Mouse (Mus musculus) midbrain, embryonic 13.5 days (tissue): Measurements from ENCODE around the gene Psmb10. TPM values are rescaled to one million over a fixed set of nuclear protein-coding genes. Genes with fewer than 3 reads are reported as not detected.
"Not testable (repeated sequence)": the region's sequence is repeated elsewhere in the genome, so short reads cannot be mapped to it uniquely, and the experiment has no call there.

ENCODE experiments used
- ATAC-seq: fragments of 200-750 bp; cut with Nextera tagmentation; 2 replicates; pipeline ENCODE4 v1.8.0; 2017; ENCODE audit warnings: mild to moderate bottlenecking, moderate TSS enrichment, moderate library complexity
- H3K27ac ChIP-seq: fragments of 300-500 bp; sonication (generic); 2 replicates; pipeline ENCODE4 v1.5.1; 2015; ENCODE audit warnings: inconsistent platforms, mild to moderate bottlenecking, moderate library complexity
- H3K27me3 ChIP-seq: fragments of 300-500 bp; sonication (generic); 2 replicates; pipeline ENCODE4 v1.6.1; 2015; ENCODE audit warnings: mild to moderate bottlenecking, inconsistent platforms
- H3K36me3 ChIP-seq: fragments of 300-500 bp; sonication (generic); 2 replicates; pipeline ENCODE4 v1.6.1; 2015; ENCODE audit warnings: mild to moderate bottlenecking, inconsistent platforms
- H3K4me1 ChIP-seq: fragments of 300-500 bp; sonication (generic); replicated peaks from 2 replicates; pipeline ENCODE4 v1.6.1; 2015; ENCODE audit warnings: inconsistent platforms
- H3K4me2 ChIP-seq: fragments of 300-500 bp; sonication (generic); replicated peaks from 2 replicates; pipeline ENCODE4 v1.6.1; 2015; ENCODE audit warnings: moderate library complexity, mild to moderate bottlenecking, inconsistent platforms
- H3K4me3 ChIP-seq: fragments of 300-500 bp; sonication (generic); replicated peaks from 2 replicates; pipeline ENCODE4 v1.5.1; 2015; ENCODE audit warnings: mild to moderate bottlenecking, inconsistent platforms
- H3K9ac ChIP-seq: fragments of 300-500 bp; sonication (generic); replicated peaks from 2 replicates; pipeline ENCODE4 v1.6.1; 2015; ENCODE audit warnings: mild to moderate bottlenecking, inconsistent platforms
- H3K9me3 ChIP-seq: fragments of 300-500 bp; sonication (generic); 2 replicates; pipeline ENCODE4 v1.6.1; 2016; ENCODE audit warnings: mild to moderate bottlenecking, inconsistent platforms
- WGBS: fragments of 180-500 bp; shearing (Covaris S2); methylation state at CpG from one replicate; pipeline ENCODE4 v1.1.7; 2015; 5-methylcytosine and 5-hydroxymethylcytosine counted together
- polyA plus RNA-seq: library from polyadenylated mRNA; unstranded; fragments of >200 nt; fragmentation: Nextera tagmentation; extraction: Ambion mirVana; gene quantifications from 2 replicates; pipeline ENCODE4 v1.2.1, GENCODE M21; 2015

The Psmb10 gene
- polyA plus RNA-seq: 38.7 and 40.3 TPM in 2 replicates

- ATAC-seq: no peak
Measured at GRCm38 (mm10) chr8:105938306-105938669, at the start of gene Psmb10. Psmb10 (minus strand) TSS chr8:105938444.

GRCm38 (mm10) chr8:105983406-105983805, 45.2 kb upstream of the Psmb10 start:
- not testable (repeated sequence) for H3K9me3 ChIP-seq, H3K4me1 ChIP-seq, H3K27me3 ChIP-seq, ATAC-seq, H3K36me3 ChIP-seq, H3K27ac ChIP-seq, H3K4me2 ChIP-seq, H3K4me3 ChIP-seq, H3K9ac ChIP-seq
- WGBS: 83% methylated on average over 11 of the region's 11 CpGs

More at GRCm38 (mm10) chr8:105938306-105938669, at the start of gene Psmb10:
- peak within 1 kb of the TSS; percentile 82 for H3K9ac ChIP-seq
- no peaks in the 10 kb centered on the region for H3K27me3 ChIP-seq
- 34% methylated on average over 4 of the region's 4 CpGs for WGBS
- H3K4me1 ChIP-seq: peaks cover 20% of the 10 kb centered on the region
- peak within 1 kb of the TSS; percentile 65 for H3K4me3 ChIP-seq
- no peaks in the 10 kb centered on the region for H3K36me3 ChIP-seq
- H3K9me3 ChIP-seq: no peaks in the 10 kb centered on the region
- H3K4me2 ChIP-seq: peak within 1 kb of the TSS; percentile 90
- H3K27ac ChIP-seq: peak within 1 kb of the TSS; percentile 91

- 92% methylated on average over 1 of the region's 1 CpGs for WGBS
- H3K27ac ChIP-seq: no peak overlapping the region
- no peaks in the 10 kb centered on the region for H3K9me3 ChIP-seq
- no peaks in the 10 kb centered on the region for H3K4me1 ChIP-seq
- no peaks in the 10 kb centered on the region for H3K27me3 ChIP-seq
- no peak overlapping the region for H3K4me3 ChIP-seq
- no peak overlapping the region for H3K9ac ChIP-seq
- no peaks in the 10 kb centered on the region for H3K36me3 ChIP-seq
- ATAC-seq: no peak
- no peak overlapping the region for H3K4me2 ChIP-seq
Measured at GRCm38 (mm10) chr8:105981146-105981545, 42.9 kb upstream of the Psmb10 start.

- WGBS: 94% methylated on average over 15 of the region's 15 CpGs
- ATAC-seq: no peak
Measured at GRCm38 (mm10) chr8:105979325-105979724, 41.1 kb upstream of the Psmb10 start, which contains the start of gene Dpep3. Dpep3 (minus strand) TSS chr8:105979429.

GRCm38 (mm10) chr8:105975363-105975762, 37.1 kb upstream of the Psmb10 start:
- H3K4me3 ChIP-seq: no peak overlapping the region
- no peak overlapping the region for H3K27ac ChIP-seq
- no peak for ATAC-seq
- no peaks in the 10 kb centered on the region for H3K36me3 ChIP-seq
- no peaks in the 10 kb centered on the region for H3K4me1 ChIP-seq
- no peaks in the 10 kb centered on the region for H3K27me3 ChIP-seq
- H3K4me2 ChIP-seq: no peak overlapping the region
- 61% methylated on average over 7 of the region's 7 CpGs for WGBS
- H3K9ac ChIP-seq: no peak overlapping the region
- H3K9me3 ChIP-seq: no peaks in the 10 kb centered on the region

More at GRCm38 (mm10) chr8:105979325-105979724, 41.1 kb upstream of the Psmb10 start, which contains the start of gene Dpep3:
- H3K4me2 ChIP-seq: no peak within 1 kb of the TSS
- no peaks in the 10 kb centered on the region for H3K36me3 ChIP-seq
- H3K27me3 ChIP-seq: no peaks in the 10 kb centered on the region
- no peaks in the 10 kb centered on the region for H3K9me3 ChIP-seq
- H3K4me1 ChIP-seq: no peaks in the 10 kb centered on the region
- no peak within 1 kb of the TSS for H3K4me3 ChIP-seq
- no peak within 1 kb of the TSS for H3K27ac ChIP-seq
- H3K9ac ChIP-seq: no peak within 1 kb of the TSS

GRCm38 (mm10) chr8:105971019-105971720, 32.9 kb upstream of the Psmb10 start:
- no peak overlapping the region for H3K27ac ChIP-seq
- no peak overlapping the region for H3K9ac ChIP-seq
- 76% methylated on average over 8 of the region's 8 CpGs for WGBS
- H3K4me2 ChIP-seq: no peak overlapping the region
- H3K27me3 ChIP-seq: peaks cover 19% of the 10 kb centered on the region
- no peaks in the 10 kb centered on the region for H3K4me1 ChIP-seq
- H3K36me3 ChIP-seq: no peaks in the 10 kb centered on the region
- H3K4me3 ChIP-seq: no peak overlapping the region
- no peaks in the 10 kb centered on the region for H3K9me3 ChIP-seq
- ATAC-seq: no peak

GRCm38 (mm10) chr8:105969367-105969766, 31.1 kb upstream of the Psmb10 start:
- no peak overlapping the region for H3K27ac ChIP-seq
- no peaks in the 10 kb centered on the region for H3K9me3 ChIP-seq
- ATAC-seq: no peak
- no peak overlapping the region for H3K9ac ChIP-seq
- H3K36me3 ChIP-seq: no peaks in the 10 kb centered on the region
- H3K4me1 ChIP-seq: peaks cover 11% of the 10 kb centered on the region
- H3K27me3 ChIP-seq: peaks cover 37% of the 10 kb centered on the region
- WGBS: 78% methylated on average over 1 of the region's 1 CpGs
- H3K4me2 ChIP-seq: no peak overlapping the region
- H3K4me3 ChIP-seq: no peak overlapping the region

- Histone ChIP-seq H3K27ac (no peak overlapping the region), H3K4me2 (no peak overlapping the region; the same call in 1 of the 2 replicates), H3K4me3 (no peak overlapping the region), H3K9ac (no peak overlapping the region), H3K36me3 (no peaks in the 10 kb centered on the region), H3K27me3 (peaks cover 39% of the 10 kb centered on the region), H3K9me3 (no peaks in the 10 kb centered on the region), H3K4me1 (peaks cover 11% of the 10 kb centered on the region)
- WGBS: 8% methylated on average over 19 of the region's 19 CpGs
- no peak for ATAC-seq
Measured at GRCm38 (mm10) chr8:105966692-105967311, 28.6 kb upstream of the Psmb10 start.

GRCm38 (mm10) chr8:105965905-105966341, 27.7 kb upstream of the Psmb10 start, which contains the start of gene Slc12a4:
Slc12a4 (minus strand) TSS chr8:105966097.
- peak within 1 kb of the TSS; percentile 53 for H3K9ac ChIP-seq
- under 1% methylated on average over 44 of the region's 47 CpGs for WGBS
- no peaks in the 10 kb centered on the region for H3K9me3 ChIP-seq
- peaks cover 39% of the 10 kb centered on the region for H3K27me3 ChIP-seq
- peak within 1 kb of the TSS; percentile 48 for H3K4me3 ChIP-seq
- peak; percentile 67 for ATAC-seq
- H3K27ac ChIP-seq: no peak within 1 kb of the TSS
- H3K36me3 ChIP-seq: no peaks in the 10 kb centered on the region
- H3K4me2 ChIP-seq: peak within 1 kb of the TSS; percentile 63
- peaks cover 11% of the 10 kb centered on the region for H3K4me1 ChIP-seq

- Histone ChIP-seq H3K4me3 (peak overlapping the region; percentile 48), H3K27ac (no peak overlapping the region), H3K4me1 (peaks cover 11% of the 10 kb centered on the region), H3K9me3 (no peaks in the 10 kb centered on the region), H3K36me3 (no peaks in the 10 kb centered on the region), H3K27me3 (peaks cover 39% of the 10 kb centered on the region), H3K9ac (peak overlapping the region; percentile 53), H3K4me2 (peak overlapping the region; percentile 63)
- ATAC-seq: peak; percentile 50
- 4% methylated on average over 39 of the region's 40 CpGs for WGBS
Measured at GRCm38 (mm10) chr8:105965266-105965904, 27.1 kb upstream of the Psmb10 start.

- Histone ChIP-seq H3K9ac (no peak overlapping the region), H3K9me3 (no peaks in the 10 kb centered on the region), H3K4me1 (peaks cover 11% of the 10 kb centered on the region), H3K4me2 (peak overlapping the region; percentile 63), H3K36me3 (no peaks in the 10 kb centered on the region), H3K27me3 (peaks cover 39% of the 10 kb centered on the region), H3K4me3 (peak overlapping the region; percentile 48), H3K27ac (no peak overlapping the region)
- ATAC-seq: no peak
- WGBS: 74% methylated on average over 12 of the region's 12 CpGs
Measured at GRCm38 (mm10) chr8:105964506-105965265, 26.4 kb upstream of the Psmb10 start.
